Mouse (Mus musculus) bone marrow, adult 2 months (tissue): Measurements from ENCODE around the gene Pdzd8.

ENCODE experiments used
- CTCF ChIP-seq: fragments of 200-500 bp; IDR thresholded peaks from 2 replicates; pipeline ENCODE4 v1.5.1; 2011; ENCODE audit warnings: low read length, control low read depth; ENCODE audit not compliant: control insufficient read depth, insufficient read depth
- POLR2A ChIP-seq: fragments of 200-500 bp; IDR thresholded peaks from 2 replicates; pipeline ENCODE4 v1.6.1; 2011; ENCODE audit warnings: low read depth, mild to moderate bottlenecking, control low read depth, low read length, borderline replicate concordance; ENCODE audit not compliant: control insufficient read depth

DNA sequence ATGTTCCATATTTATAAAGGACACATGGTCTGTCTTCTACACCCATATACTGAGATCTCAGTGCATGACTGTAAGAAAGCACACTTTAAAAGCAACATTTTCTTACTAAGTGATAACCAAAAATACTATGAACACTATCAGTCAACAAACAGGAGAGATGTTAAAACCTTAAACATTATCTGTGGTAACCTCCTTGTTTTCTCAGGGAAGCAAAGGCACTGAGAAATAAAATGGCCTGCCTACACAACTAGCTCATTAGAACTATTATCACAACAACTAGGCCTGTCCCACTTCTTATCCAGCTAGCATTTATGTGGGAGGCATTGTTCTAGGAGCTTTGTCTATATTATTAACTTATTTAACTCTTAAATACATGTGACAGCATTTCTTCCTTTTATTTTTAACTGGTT is 14.8 kb downstream of the Pdzd8 start:
- no peak for TF ChIP-seq CTCF
- no peak for TF ChIP-seq POLR2A
